Mouse (Mus musculus) left cerebral cortex, postnatal 10 days (tissue): ENCODE measurements around the gene Tspan11. TPM values are rescaled to one million over a fixed set of nuclear protein-coding genes. Genes with fewer than 3 reads are reported as not detected.

Experiments
- DNase-seq, 2 experiments: peaks; one replicate each; pipeline ENCODE4 v3.0.0; 2021 to 2022; ENCODE audit warnings: low spot score in 2 of 2, mixed read lengths in 1 of 2; ENCODE audit errors: extremely low spot score in 1 of 2
- intact Hi-C: fragments of 180-260 bp; cut with DNase I; formaldehyde crosslinking; loops from one replicate; pipeline ENCODE4 v1.15.1; 2025
- total RNA-seq, 2 experiments: library from RNA; stranded (reverse); gene quantifications; 2 replicates each; pipeline ENCODE4 v1.2.3; 2021

The Tspan11 gene
- total RNA-seq, 2 experiments from 2014 or later = 1.7 to 1.9 TPM

DNA sequence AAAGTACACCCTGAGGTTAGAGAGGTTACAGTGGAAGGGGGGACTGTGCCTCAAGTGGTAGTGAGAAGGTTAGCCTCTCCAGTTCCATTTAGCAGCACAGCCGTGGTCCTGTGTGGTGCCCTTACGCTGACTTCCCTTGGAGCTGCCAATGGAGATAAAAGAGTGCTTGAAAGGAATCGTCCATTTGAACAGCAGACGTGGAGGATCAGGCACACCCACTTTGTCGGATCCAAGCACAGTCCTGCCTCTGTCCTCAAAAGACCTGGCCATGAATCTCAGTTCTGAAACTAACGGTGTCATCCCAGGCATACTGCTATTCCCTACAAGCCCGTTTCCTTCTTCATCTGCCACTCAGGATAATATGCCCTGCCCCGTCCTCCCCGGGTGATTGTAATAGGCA lies 34.6 kb downstream of the Tspan11 start:
- no peak for DNase-seq
- intact Hi-C loops = loop anchor here (5.0 to 10.0 kb wide), 2 partner anchors 150 to 307 kb away; no protein-coding TSS in a partner anchor

GRCm38 (mm10) chr6:127923296-127923695 lies 35.9 kb downstream of the Tspan11 start:
- no peak for DNase-seq
- intact Hi-C loops = loop anchor here (5.0 to 10.0 kb wide), 2 partner anchors 151 to 308 kb away; no protein-coding TSS in a partner anchor

GRCm38 (mm10) chr6:127924750-127925149 lies 37.4 kb downstream of the Tspan11 start:
- intact Hi-C loops = loop anchor here (5.0 to 10.0 kb wide), 2 partner anchors 152 to 310 kb away; no protein-coding TSS in a partner anchor
- peak; percentile 41 to 55 for DNase-seq

DNA sequence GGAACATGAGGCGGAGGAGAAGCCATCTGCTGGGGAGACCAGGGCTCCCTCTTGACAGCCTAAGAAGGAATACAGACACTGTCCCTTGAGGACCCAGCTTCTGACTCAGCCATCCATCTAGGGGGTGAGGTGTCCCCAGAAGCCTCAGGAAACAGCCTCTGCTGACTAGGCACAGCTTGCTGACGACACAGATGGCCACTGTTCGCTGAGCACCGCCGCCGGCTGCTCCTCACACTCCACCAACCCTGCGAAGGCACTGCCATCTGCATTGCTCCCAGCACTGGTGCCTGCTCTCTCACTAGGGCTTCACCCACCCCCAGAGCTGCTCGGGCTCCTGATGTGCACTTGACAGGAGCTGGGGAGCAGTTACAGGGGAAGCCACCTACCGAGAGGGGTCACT lies 38.5 kb downstream of the Tspan11 start:
- intact Hi-C loops = loop anchor here (10.0 kb wide), 1 partner anchor 311 kb away; no protein-coding TSS in a partner anchor
- peak; percentile 66 to 67 for DNase-seq

DNA sequence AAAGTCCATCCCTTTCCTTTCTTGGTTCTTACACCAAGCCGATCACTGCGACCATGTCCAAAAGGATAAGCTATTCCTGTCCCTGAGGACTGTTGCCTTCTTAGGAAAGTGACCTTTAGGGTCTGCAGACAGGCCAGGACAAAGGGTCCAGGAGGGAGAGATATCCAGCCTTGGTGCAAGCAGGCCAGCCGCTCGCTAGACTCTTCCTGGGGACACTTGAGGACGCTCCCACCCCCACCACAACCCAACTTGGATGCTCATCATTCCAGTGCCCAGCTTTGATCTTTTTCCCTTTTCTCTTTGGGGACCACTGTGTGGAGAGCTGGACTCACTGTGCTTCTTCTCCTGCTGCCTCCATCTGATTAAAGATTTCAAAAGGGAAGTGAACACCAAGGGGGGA lies 41.3 kb downstream of the Tspan11 start:
- intact Hi-C loops = loop anchor here (10.0 kb wide), 1 partner anchor 314 kb away; no protein-coding TSS in a partner anchor

GRCm38 (mm10) chr6:127932697-127933096 lies 45.3 kb downstream of the Tspan11 start:
- intact Hi-C loops = no loop called here
- DNase-seq = peak in 1 of 2 experiments; percentile 70

More for the DNA sequence above, 41.3 kb downstream of the Tspan11 start:
- DNase-seq = no peak

DNA sequence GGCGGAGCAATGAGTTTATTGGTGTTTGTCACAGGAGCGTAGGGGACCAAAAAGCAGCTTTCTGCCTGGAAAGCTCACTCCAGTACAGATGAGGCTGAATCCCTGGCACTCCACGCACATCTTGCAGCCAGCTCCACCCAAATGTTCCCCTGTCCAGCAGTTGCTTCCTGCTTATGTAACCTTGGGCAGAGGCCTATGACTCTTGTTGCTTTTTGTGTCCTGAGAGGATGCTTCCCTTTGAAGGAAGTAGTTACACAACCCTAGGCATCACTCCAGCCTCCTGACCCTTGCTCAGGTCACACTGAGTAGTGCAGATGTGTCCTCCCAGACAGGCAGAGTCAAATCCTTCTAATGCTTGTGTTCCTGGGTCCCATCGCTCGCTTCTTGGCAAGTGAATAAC lies 46.5 kb downstream of the Tspan11 start:
- no peak for DNase-seq
- intact Hi-C loops = no loop called here

GRCm38 (mm10) chr6:127935105-127935504 lies 47.7 kb downstream of the Tspan11 start:
- intact Hi-C loops = no loop called here

DNA sequence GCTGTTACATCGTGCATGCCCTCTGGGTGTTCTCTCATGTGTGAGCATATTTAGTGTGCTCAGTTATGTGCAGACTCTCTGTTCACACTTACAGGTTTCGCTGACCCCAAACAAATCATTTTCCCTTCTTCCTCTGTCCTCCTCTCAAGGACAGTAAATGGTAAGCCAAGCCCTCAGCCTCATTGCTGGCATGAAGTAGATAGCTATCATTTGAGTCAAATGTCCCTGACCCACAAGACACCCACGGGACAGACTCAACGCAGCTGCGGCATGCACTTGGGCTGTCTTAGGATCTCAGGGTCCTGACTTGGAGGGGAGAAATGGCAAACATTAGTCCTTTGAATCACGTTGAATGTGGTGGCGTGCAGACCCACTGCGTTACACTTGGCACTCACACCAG lies 55.0 kb downstream of the Tspan11 start:
- intact Hi-C loops = no loop called here
- no peak for DNase-seq

More at GRCm38 (mm10) chr6:127935105-127935504, 47.7 kb downstream of the Tspan11 start:
- DNase-seq = no peak

GRCm38 (mm10) chr6:127945725-127946124 lies 58.3 kb downstream of the Tspan11 start:
- intact Hi-C loops = loop anchor here (2.0 to 5.0 kb wide), 2 partner anchors 323 to 405 kb away; no protein-coding TSS in a partner anchor
- DNase-seq = peak; percentile 65 to 72

DNA sequence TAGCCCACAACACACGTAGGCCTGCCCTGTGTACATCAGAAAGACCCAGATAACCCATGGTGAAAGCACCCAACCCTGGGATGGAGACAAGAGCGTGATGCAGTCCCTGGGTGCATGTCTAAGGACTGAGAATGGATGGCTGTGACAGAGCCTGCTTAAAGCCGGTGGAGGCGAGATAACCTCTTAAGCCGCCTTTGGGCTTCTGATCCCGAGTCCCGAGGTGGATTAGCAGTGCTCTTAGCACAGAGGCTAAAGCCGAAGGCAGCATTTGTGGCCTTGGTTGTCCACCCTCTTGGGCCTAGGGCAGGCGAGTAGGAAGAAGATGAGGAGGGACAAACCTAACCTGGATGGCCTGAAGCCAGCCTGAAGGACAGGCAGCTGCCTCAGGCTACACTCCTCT lies 61.3 kb downstream of the Tspan11 start:
- DNase-seq = no peak
- intact Hi-C loops = loop anchor here (5.0 kb wide), 1 partner anchor 326 kb away; no protein-coding TSS in a partner anchor

DNA sequence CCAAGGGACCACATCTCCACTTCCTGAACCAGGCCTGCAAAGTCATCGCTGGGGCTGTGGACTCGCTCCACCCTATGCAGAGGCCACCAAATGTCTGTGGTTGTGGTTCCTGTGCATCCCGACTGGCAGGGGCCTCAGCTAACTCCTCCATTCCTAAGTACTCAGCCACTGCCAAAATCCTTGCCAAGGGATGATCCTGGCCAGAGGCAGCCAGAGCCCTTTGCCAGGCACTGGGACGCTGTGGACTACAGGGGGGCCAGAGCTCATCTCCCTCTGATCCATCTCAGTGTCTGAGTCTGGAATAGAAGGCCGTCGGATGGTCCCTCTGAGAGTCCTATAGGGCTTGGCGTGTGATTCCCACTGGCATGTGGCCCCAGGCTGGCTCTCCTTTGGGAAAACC lies 62.5 kb downstream of the Tspan11 start:
- no peak for DNase-seq
- intact Hi-C loops = loop anchor here (5.0 kb wide), 1 partner anchor 328 kb away; no protein-coding TSS in a partner anchor

DNA sequence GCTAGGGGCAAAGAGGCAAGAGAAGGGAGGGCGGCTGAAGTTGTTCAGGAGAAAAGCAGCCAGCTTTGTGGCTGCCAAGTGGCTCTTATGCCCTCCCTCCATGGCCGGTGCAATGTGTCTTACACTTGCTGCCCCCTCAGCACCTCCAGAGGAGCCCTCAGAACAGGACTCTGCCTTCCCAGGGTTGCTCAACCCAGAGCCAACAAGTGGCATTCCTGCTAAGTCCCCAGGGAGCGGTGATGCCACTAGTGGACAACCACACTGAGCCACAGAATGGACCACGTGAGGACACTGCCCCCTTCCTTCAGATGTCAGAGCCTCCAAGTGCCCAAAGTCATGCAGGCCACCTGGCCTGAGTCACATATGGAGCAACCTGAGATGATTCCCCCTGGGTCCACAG lies 65.7 kb downstream of the Tspan11 start:
- DNase-seq = no peak
- intact Hi-C loops = no loop called here

GRCm38 (mm10) chr6:127956172-127956571 lies 68.8 kb downstream of the Tspan11 start:
- DNase-seq = no peak
- intact Hi-C loops = no loop called here

GRCm38 (mm10) chr6:127960203-127960602 lies 72.8 kb downstream of the Tspan11 start:
- no peak for DNase-seq
- intact Hi-C loops = no loop called here

DNA sequence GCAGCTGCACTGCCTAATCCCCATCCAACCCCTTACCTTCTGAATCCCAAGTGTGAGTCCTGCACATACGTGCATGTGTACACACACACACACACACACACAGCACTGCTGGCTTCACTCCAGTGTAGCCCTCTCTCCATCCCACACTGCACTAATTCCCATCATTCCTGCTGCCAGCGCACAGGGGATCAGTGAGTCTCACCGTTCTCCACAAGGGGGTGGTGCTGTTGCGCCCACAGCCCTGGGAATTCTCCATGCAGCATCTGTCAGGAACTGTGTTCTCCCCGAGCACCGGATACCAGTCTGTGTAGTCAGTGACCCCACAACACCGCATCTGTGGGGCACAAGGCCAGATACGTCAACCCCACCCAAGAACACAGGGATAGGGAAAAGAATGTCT lies 78.1 kb downstream of the Tspan11 start:
- peak in 1 of 2 experiments; percentile 68 for DNase-seq
- intact Hi-C loops = no loop called here

DNA sequence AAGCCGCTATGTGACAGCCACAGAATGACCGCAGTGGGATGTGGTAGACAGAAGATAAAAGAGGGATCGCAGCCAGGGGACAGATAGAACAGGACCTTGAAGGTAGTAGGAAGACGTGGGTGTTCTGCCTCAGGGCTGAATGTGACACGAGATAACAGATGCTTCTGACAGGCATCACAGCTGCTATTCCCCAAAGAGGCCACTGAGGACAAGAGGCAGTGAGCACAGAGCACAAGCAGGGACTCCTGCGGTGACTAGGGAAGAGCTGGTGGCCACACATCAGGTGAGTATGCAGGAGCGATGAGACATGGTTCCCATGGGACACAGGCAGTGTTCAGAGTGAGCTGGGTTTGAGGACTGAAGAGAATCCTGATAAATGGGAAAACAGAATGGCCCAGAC lies 82.3 kb downstream of the Tspan11 start:
- intact Hi-C loops = loop anchor here (2.0 to 5.0 kb wide), 3 partner anchors 58 to 175 kb away; no protein-coding TSS in a partner anchor
- DNase-seq = no peak

- peak; percentile 72 to 80 for DNase-seq
- intact Hi-C loops = loop anchor here (2.0 to 5.0 kb wide), 3 partner anchors 57 to 175 kb away; no protein-coding TSS in a partner anchor
Measured at GRCm38 (mm10) chr6:127970120-127970519, 82.7 kb downstream of the Tspan11 start.

DNA sequence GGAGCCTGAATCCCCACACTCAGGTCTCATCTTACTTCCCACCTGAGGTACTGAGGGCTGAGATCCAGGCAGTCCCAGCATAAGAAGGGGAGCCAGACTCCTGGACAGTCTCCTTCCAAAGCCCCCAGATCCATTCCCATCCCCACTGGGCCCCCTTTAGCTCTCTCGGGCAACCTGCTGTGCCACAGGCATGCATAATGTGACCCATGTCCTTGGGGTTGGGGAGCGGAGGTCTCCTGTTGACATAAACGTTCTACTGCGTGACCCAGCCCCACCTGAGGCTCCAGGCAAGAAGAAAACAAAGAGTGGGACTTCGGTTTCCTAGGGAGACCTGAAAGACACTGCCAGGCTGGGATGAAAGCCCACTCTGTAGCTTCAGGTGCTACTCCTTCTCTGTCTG lies 83.5 kb downstream of the Tspan11 start:
- no peak for DNase-seq
- intact Hi-C loops = loop anchor here (2.0 to 5.0 kb wide), 3 partner anchors 56 to 174 kb away; no protein-coding TSS in a partner anchor

GRCm38 (mm10) chr6:127971931-127972330 lies 84.5 kb downstream of the Tspan11 start:
- no peak for DNase-seq
- intact Hi-C loops = loop anchor here (2.0 to 5.0 kb wide), 3 partner anchors 55 to 173 kb away; no protein-coding TSS in a partner anchor
